Mouse (Mus musculus) cerebellum, adult 11 months (tissue): ENCODE results near the gene Ube2r2.

Experiments used
- DNase-seq: peaks from one replicate; pipeline ENCODE4 v3.0.0; 2022

Ube2r2 gene

GRCm38 (mm10) chr4:41124180-41124951 lies 11.2 kb upstream of the Ube2r2 start, which contains the start of gene Nol6:
Gene Nol6 (minus strand): TSS chr4:41124455.
- peak; percentile 96 for DNase-seq

DNA sequence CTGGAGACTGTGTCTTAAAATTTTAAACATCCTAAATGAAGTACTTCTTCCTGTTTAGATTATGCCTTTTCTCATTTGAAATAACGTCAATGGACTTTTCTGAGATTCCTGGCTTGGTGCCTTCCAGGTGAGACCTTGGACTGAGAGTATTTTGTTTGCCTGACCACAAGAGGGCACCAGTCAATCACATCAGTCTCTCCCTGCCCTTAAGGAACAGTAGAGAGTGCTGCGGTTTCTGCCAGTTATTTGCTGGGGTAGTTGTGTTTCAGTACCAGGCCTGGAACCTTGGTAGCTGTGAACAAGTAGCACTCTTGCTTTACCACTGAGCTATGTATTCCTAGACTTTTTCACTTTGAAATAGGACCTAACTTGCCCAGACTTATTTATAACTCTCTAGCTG lies 6.1 kb upstream of the Ube2r2 start:
- DNase-seq = peak; percentile 54

DNA sequence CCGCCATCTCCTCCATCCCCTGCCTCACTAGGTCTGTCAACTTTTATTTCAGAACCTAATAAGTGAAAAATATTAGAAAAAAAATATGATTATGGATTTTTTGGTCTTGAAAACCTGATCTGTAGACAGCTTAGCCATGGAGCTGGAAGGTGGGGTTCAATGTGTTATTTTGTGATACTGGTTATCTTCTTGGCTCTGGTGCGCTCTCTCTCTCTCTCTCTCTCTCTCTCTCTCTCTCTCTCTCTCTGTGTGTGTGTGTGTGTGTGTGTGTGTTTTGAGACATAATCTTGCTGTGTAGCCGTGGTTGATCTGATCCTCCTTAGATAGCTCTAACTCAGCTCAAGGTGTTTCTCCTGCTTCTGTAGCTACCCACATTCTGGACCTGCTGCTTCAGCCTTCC lies 5.7 kb upstream of the Ube2r2 start:
- DNase-seq = no peak

- DNase-seq = no peak
Measured at GRCm38 (mm10) chr4:41132471-41132870, 3.1 kb upstream of the Ube2r2 start.

DNA sequence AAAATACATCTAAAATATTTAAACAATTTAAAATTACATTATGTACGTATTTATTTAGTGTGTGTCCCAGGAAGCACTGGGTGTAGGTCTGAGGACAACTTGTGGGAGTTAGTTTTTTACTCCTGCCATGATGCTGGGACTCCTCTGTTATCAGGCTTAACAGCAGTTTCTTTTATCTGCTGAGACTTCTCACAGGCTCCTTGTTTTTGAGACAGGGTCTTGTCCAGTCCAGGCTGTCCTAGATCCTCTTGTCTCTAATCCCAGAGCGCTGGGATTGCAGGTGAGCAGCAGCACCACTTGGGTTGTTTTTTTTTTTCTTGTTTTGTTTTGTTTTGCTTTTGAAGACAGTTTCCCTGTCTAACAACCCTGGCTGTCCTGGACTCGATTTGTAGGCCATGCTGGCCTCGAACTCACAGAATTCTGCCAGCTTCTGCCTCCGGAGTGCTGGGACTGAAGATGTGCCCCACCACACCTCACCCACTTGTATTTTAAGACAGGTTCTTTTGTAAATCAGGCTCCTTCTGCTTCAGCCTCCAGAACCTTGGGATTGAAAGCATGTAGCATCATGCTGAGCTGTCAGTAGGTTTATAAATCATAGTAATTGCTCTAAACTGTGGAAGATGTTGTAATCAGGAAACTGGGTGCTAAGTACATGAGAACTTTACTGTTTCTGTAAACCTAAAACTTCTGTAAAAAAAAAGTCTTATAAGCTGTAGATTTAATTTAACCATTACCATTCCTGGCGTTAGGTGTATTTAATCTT lies 1.8 kb upstream of the Ube2r2 start:
- no peak for DNase-seq

- peak; percentile 73 for DNase-seq
Measured at GRCm38 (mm10) chr4:41134935-41135710, 420 bp upstream of the Ube2r2 start.

DNA sequence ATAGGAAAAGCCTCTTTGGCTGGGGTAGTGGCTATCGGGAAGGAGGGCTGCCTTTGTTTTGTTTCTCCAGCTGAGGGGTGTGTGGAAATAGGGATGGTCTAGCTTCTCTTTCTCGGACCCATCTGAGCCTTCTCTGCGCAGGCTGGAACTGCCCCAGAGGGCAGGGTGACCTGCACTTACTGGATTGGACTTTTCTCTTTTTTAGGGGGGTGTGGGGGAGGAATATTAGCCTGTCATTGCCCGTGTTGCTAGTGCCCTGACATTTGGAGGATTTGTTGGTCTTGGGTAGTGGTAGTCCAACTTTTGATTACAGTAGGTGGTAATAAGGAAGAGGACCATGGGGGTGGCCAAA lies 887 bp downstream of the Ube2r2 start:
- peak; percentile 34 for DNase-seq

DNA sequence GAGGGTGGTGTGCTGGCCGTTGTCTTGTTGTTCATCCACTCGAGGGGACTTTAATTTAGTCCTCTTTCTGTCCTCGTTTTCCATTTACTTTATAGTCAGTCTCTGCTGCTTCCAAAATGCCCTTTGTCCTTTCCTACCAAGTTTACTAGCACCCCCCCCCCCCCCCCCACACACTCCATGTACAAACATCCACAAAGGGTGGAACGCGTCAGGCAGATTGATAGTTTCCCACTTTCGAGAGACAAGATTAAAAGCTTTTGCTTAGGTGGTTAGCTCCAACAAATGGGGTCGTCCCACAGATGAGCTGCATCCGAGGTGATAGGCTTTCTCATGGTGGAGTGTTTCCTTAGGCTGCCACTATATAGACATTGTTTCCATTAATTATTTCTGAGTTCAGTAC lies 1.3 kb downstream of the Ube2r2 start:
- DNase-seq = no peak

DNA sequence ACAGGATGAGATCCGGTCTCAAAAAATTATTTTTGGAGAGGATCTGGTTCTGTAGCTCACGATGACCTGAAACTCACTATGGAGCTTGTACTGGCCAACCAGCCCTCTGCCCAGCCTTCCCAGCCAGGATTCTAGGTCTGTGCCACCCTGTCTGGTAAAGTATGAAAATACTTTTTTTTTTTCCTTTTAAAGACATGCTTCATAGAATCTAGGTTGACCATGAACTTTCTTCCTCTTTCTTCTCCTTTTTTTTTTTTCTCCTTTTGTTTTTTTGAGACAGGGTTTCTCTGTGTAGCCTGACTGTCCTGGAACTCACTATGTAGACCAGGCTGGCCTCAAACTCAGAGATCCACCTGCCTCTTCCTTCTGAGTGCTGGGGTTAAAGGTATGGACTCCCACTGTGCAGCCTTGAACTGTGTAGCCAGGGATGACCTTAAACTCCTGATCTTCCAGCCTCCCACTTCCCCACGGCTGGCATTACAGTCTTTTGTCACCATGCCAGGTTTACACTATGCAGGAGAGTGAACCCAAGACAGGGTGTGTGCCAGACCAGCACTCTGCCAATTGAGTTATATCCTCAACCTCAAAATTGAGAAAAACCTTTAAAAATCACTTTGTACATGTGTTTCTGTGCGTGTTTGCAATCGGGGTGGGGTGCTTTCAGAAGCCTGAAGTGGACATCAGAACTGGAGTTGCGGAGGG lies 4.8 kb downstream of the Ube2r2 start:
- DNase-seq = no peak

DNA sequence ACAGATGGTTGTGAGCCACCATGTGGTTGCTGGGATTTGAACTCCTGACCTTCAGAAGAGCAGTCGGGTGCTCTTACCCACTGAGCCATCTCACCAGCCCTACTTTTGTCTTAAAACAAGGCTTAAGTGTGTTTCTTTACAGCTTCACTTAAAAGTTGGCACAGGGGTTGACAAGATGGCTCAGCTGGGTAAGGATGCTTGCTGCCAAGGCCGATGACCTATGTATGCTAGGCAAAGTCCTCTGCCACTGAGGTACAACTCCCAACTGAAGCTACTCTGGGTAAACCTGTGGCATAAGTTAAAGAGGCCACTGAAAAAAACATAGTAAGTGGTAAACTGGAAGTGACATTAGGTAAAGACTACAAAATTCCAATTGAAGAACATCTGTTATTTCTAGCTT lies 7.1 kb downstream of the Ube2r2 start:
- no peak for DNase-seq

DNA sequence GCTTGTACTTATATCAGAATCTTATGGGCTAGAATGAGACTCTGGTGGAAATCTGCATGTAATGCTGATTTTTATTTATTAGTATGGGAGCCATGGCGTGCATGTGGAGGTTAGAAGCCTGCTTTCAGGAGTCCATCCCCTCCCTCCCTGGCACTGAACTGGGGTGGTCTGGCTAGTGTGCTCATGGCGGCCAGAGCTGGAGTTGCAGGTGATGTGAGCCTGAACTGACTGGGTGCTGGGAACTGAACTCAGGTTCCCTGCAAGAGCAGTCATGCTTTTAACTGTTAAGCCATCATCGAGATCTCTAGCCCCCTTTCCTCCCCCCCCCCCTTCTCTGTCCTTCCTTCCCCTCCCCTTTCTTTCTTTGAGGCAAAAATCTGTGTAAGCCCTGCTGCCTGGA lies 14.3 kb downstream of the Ube2r2 start:
- no peak for DNase-seq

DNA sequence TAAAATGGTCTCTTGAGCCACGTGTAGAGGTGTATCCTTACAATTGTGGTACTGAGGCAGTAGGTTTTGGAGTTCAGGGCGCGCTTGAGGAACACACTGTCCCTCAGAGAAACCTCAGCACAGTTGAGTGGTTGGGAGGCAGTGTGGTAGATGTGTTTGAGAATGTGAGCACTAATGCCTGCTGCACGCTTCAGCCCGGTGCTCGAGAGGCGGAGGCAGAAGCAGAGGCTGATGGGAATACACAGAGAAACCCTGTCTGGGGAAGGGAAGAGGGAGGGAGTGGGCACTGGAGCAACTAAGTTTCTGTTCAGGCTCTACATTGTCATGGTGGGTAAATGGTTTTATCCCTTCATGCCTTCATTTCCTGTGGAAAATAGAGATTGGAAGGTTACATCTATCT lies 15.6 kb downstream of the Ube2r2 start:
- no peak for DNase-seq

GRCm38 (mm10) chr4:41153146-41153545 lies 17.6 kb downstream of the Ube2r2 start:
- DNase-seq = no peak

- no peak for DNase-seq
Measured at GRCm38 (mm10) chr4:41156961-41157360, 21.4 kb downstream of the Ube2r2 start.

DNA sequence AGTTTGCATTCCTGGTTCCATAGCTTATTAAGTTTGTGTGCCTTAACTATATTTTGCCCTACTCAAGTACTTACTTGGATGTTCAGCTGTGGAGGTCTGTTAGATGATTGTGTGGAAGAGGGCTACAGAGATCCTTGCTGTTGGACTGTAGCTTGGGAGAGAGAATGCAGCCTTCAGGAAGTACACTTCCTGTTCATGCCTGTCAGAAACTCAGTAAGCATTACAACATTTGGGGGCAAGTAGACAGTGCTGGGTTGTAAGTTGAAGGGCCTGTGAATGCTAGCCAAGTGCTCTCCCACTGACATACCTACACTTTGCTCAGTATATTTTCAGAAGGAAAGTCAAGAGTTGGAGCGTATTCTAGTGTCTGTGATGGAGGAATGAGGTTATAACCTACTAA lies 22.7 kb downstream of the Ube2r2 start:
- no peak for DNase-seq

DNA sequence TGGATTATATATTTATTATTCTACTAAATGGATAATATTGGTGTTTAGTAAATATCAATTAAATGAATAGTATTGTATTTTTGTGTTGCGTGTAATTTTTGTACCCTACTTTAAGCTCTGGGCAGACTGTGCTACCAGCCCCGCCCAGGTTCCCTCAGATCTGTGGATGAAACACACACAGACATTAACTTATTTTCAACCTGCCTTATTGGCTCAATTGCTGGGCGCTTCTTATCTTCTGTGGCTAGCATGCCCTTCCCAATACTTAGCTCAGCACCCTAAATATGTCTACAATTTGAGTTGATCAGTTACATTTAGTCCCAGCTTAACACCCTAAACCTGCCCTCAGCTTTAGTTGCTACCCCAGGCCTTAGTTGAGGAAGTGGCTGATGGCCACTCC lies 25.7 kb downstream of the Ube2r2 start:
- DNase-seq = no peak

DNA sequence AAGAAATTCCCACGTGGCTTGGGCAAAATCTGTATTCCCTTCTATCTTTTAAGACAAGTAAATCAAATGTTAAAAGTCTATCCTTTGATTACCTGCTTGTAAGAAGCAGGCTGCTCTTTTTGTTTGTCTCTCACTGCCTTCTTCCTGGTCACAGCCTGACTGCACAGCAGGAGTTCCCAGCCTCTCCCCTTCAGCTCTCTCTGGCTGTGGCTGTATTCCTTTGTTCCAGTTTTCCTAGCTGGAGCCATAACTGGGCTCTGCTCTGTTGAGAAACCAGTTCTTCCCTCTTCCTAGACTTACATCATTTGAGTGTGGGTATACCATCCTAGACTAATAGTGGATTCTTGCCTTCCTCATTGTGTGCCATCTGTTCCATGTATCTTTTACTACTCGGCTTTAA lies 29.4 kb downstream of the Ube2r2 start:
- DNase-seq = peak; percentile 34

- DNase-seq = peak; percentile 75
Measured at GRCm38 (mm10) chr4:41165693-41166475, 30.3 kb downstream of the Ube2r2 start.

- no peak for DNase-seq
Measured at GRCm38 (mm10) chr4:41170970-41171369, 35.4 kb downstream of the Ube2r2 start.

DNA sequence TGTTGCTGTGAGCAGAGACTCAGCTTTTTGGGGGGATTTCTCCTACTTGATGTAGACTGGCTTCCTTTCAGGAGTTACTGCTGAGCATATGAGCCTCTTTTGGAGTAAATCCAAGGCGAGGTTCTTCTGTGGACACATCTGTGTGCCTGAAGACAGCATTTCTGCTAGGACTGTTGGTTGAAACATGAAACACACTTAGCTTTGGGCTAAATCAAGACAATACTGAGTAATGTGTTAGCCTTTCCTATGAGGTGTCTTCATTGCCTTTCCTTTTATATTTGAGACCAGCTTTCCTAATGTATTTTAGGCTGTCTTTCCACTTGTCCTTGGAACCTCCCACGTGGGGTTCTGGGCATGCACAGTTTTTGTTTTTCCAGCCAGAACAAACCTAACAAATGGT lies 39.1 kb downstream of the Ube2r2 start:
- DNase-seq = no peak

DNA sequence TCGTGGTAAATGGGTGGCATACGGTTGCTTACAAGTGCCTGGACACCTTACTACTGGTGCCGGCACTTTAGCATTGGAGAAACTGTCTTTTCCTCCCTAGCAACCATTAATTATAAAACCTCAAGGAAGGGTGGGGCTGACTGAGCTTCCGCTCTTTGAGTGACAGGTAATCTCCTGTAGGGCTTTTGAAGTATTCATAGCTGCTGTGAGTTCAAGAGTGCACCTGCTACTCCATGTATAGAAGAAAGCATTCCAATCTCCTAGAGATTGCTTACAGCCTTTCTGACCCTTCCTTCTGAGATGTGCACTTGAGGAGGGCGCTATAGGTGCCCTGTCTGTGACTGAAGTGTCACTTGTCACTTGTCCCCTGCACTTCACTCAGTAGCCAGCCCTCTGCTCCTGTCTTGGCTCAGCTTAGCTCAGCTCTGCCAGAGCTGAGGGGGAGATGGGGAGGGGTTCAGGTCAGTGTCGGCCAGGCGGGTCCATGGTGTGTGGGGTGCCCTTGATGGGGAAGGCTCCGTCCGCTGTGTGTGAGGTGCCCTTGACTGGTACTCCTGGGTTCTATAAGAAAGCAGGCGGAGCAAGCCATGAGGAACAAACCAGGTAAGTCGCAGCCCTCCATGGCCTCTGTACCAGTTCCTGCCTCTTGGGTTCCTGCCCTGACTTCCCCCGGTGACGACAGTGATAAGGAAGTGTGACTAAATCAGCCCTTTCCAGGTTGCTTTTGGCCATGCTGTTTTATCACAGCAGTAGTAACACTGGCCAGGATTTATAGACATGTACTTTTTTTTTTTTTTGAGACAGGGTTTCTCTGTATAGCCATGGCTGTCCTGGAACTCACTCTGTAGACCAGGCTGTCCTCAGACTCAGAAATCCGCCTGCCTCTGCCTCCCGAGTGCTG lies 44.5 kb downstream of the Ube2r2 start:
- no peak for DNase-seq
